Mouse (Mus musculus) neural tube, embryonic 15.5 days (tissue): Measurements from ENCODE around the gene Zfp281. TPM values are rescaled to one million over a fixed set of nuclear protein-coding genes. Genes with fewer than 3 reads are reported as not detected.

Experiments used
- ATAC-seq: fragments of 200-750 bp; cut with Nextera tagmentation; 2 replicates; pipeline ENCODE4 v1.8.0; 2017; ENCODE audit warnings: mild to moderate bottlenecking, moderate TSS enrichment, moderate library complexity; ENCODE audit not compliant: low FRiP score
- H3K27ac ChIP-seq: fragments of 300-500 bp; sonication (generic); replicated peaks from 2 replicates; pipeline ENCODE4 v1.5.1; 2015; ENCODE audit warnings: mild to moderate bottlenecking, inconsistent platforms
- H3K27me3 ChIP-seq: fragments of 300-500 bp; sonication (generic); replicated peaks from 2 replicates; pipeline ENCODE4 v1.6.1; 2015; ENCODE audit warnings: inconsistent platforms
- H3K36me3 ChIP-seq: fragments of 300-500 bp; sonication (generic); 2 replicates; pipeline ENCODE4 v1.6.1; 2015; ENCODE audit warnings: inconsistent platforms
- H3K4me1 ChIP-seq: fragments of 300-500 bp; sonication (generic); 2 replicates; pipeline ENCODE4 v1.6.1; 2015; ENCODE audit warnings: inconsistent platforms
- H3K4me2 ChIP-seq: fragments of 300-500 bp; sonication (generic); 2 replicates; pipeline ENCODE4 v1.6.1; 2015; ENCODE audit warnings: inconsistent platforms, mild to moderate bottlenecking, moderate library complexity
- H3K4me3 ChIP-seq: fragments of 300-500 bp; sonication (generic); replicated peaks from 2 replicates; pipeline ENCODE4 v1.5.1; 2015; ENCODE audit warnings: mild to moderate bottlenecking, inconsistent platforms
- H3K9ac ChIP-seq: fragments of 300-500 bp; sonication (generic); replicated peaks from 2 replicates; pipeline ENCODE4 v1.6.1; 2015; ENCODE audit warnings: mild to moderate bottlenecking, inconsistent platforms
- H3K9me3 ChIP-seq: fragments of 300-500 bp; sonication (generic); replicated peaks from 2 replicates; pipeline ENCODE4 v1.6.1; 2016; ENCODE audit warnings: inconsistent platforms
- WGBS: fragments of 180-500 bp; shearing (Covaris S2); methylation state at CpG from one replicate; pipeline ENCODE4 v1.1.7; 2015; ENCODE audit warnings: mixed read lengths; 5-methylcytosine and 5-hydroxymethylcytosine counted together
- polyA plus RNA-seq: library from polyadenylated mRNA; unstranded; fragments of >200 nt; fragmentation: Nextera tagmentation; extraction: Ambion mirVana; gene quantifications from 2 replicates; pipeline ENCODE4 v1.2.1, GENCODE M21; 2015

The Zfp281 gene
- polyA plus RNA-seq, 1 experiment from 2014 or later = 17.2 TPM

GRCm38 (mm10) chr1:136639221-136639620, 14.5 kb downstream of the Zfp281 start:
- Histone ChIP-seq H3K9ac (no peak overlapping the region), H3K9me3 (no peaks in the 10 kb centered on the region), H3K27ac (no peak overlapping the region), H3K4me3 (no peak overlapping the region), H3K36me3 (no peaks in the 10 kb centered on the region), H3K4me1 (no peaks in the 10 kb centered on the region), H3K4me2 (no peak overlapping the region), H3K27me3 (no peaks in the 10 kb centered on the region)
- 89% methylated on average over 2 of the region's 2 CpGs for WGBS
- ATAC-seq = no peak

- no peak overlapping the region for H3K27ac ChIP-seq
- no peaks in the 10 kb centered on the region for H3K9me3 ChIP-seq
- no peaks in the 10 kb centered on the region for H3K4me1 ChIP-seq
- WGBS = 86% methylated on average over 3 of the region's 3 CpGs
- H3K9ac ChIP-seq = no peak overlapping the region
- H3K27me3 ChIP-seq = no peaks in the 10 kb centered on the region
- no peaks in the 10 kb centered on the region for H3K36me3 ChIP-seq
- H3K4me3 ChIP-seq = no peak overlapping the region
- H3K4me2 ChIP-seq = no peak overlapping the region
- no peak for ATAC-seq
Measured at GRCm38 (mm10) chr1:136642701-136643100, 18.0 kb downstream of the Zfp281 start.

- WGBS = 59% methylated on average over 4 of the region's 4 CpGs
- H3K9ac ChIP-seq = no peak overlapping the region
- H3K9me3 ChIP-seq = no peaks in the 10 kb centered on the region
- H3K4me3 ChIP-seq = no peak overlapping the region
- no peak overlapping the region for H3K4me2 ChIP-seq
- H3K36me3 ChIP-seq = no peaks in the 10 kb centered on the region
- H3K27me3 ChIP-seq = no peaks in the 10 kb centered on the region
- H3K4me1 ChIP-seq = no peaks in the 10 kb centered on the region
- ATAC-seq = no peak
- no peak overlapping the region for H3K27ac ChIP-seq
Measured at GRCm38 (mm10) chr1:136644486-136644885, 19.8 kb downstream of the Zfp281 start.

- H3K27me3 ChIP-seq = no peaks in the 10 kb centered on the region
Measured at GRCm38 (mm10) chr1:136645849-136646625, 21.3 kb downstream of the Zfp281 start.

GRCm38 (mm10) chr1:136652066-136652465, 27.4 kb downstream of the Zfp281 start:
- H3K9ac ChIP-seq = no peak overlapping the region
- H3K27me3 ChIP-seq = no peaks in the 10 kb centered on the region
- whole genome bisulfite sequencing = 90% methylated on average over 3 of the region's 3 CpGs
- H3K4me1 ChIP-seq = no peaks in the 10 kb centered on the region
- H3K4me2 ChIP-seq = no peak overlapping the region
- H3K36me3 ChIP-seq = no peaks in the 10 kb centered on the region
- no peak overlapping the region for H3K27ac ChIP-seq
- H3K9me3 ChIP-seq = no peaks in the 10 kb centered on the region
- ATAC-seq = no peak
- H3K4me3 ChIP-seq = no peak overlapping the region

More at GRCm38 (mm10) chr1:136645849-136646625, 21.3 kb downstream of the Zfp281 start:
- H3K9ac ChIP-seq = no peak overlapping the region
- H3K4me1 ChIP-seq = no peaks in the 10 kb centered on the region
- H3K4me3 ChIP-seq = no peak overlapping the region
- no peaks in the 10 kb centered on the region for H3K36me3 ChIP-seq
- no peak overlapping the region for H3K27ac ChIP-seq
- no peak overlapping the region for H3K4me2 ChIP-seq
- H3K9me3 ChIP-seq = no peaks in the 10 kb centered on the region
- ATAC-seq = no peak
- 91% methylated on average over 8 of the region's 8 CpGs for WGBS

GRCm38 (mm10) chr1:136653526-136653925, 28.8 kb downstream of the Zfp281 start:
- H3K27ac ChIP-seq = no peak overlapping the region
- no peak for ATAC-seq
- H3K4me2 ChIP-seq = no peak overlapping the region
- no peak overlapping the region for H3K4me3 ChIP-seq
- H3K27me3 ChIP-seq = no peaks in the 10 kb centered on the region
- no peak overlapping the region for H3K9ac ChIP-seq
- no peaks in the 10 kb centered on the region for H3K9me3 ChIP-seq
- H3K36me3 ChIP-seq = no peaks in the 10 kb centered on the region
- 87% methylated on average over 8 of the region's 8 CpGs for WGBS
- H3K4me1 ChIP-seq = no peaks in the 10 kb centered on the region

GRCm38 (mm10) chr1:136654385-136654784, 29.7 kb downstream of the Zfp281 start:
- Histone ChIP-seq H3K27ac (no peak overlapping the region), H3K27me3 (no peaks in the 10 kb centered on the region), H3K36me3 (no peaks in the 10 kb centered on the region), H3K4me3 (no peak overlapping the region), H3K9ac (no peak overlapping the region), H3K4me1 (no peaks in the 10 kb centered on the region), H3K4me2 (no peak overlapping the region), H3K9me3 (no peaks in the 10 kb centered on the region)
- no peak for ATAC-seq
- WGBS = 39% methylated on average over 11 of the region's 11 CpGs

- WGBS = 82% methylated on average over 7 of the region's 7 CpGs
- no peak overlapping the region for H3K4me3 ChIP-seq
Measured at GRCm38 (mm10) chr1:136656619-136657018, 31.9 kb downstream of the Zfp281 start.

GRCm38 (mm10) chr1:136658456-136659227, 33.9 kb downstream of the Zfp281 start:
- H3K9me3 ChIP-seq = no peaks in the 10 kb centered on the region
- peaks cover 10% of the 10 kb centered on the region for H3K4me1 ChIP-seq
- H3K27me3 ChIP-seq = no peaks in the 10 kb centered on the region
- no peaks in the 10 kb centered on the region for H3K36me3 ChIP-seq
- 88% methylated on average over 13 of the region's 13 CpGs for WGBS
- H3K4me2 ChIP-seq = no peak overlapping the region
- H3K4me3 ChIP-seq = no peak overlapping the region
- H3K27ac ChIP-seq = no peak overlapping the region
- H3K9ac ChIP-seq = no peak overlapping the region
- ATAC-seq = no peak

More at GRCm38 (mm10) chr1:136656619-136657018, 31.9 kb downstream of the Zfp281 start:
- Histone ChIP-seq H3K36me3 (no peaks in the 10 kb centered on the region), H3K4me1 (peaks cover 2% of the 10 kb centered on the region; the same call in 1 of the 2 replicates), H3K27me3 (no peaks in the 10 kb centered on the region), H3K9me3 (no peaks in the 10 kb centered on the region), H3K27ac (no peak overlapping the region), H3K9ac (no peak overlapping the region), H3K4me2 (no peak overlapping the region)
- no peak for ATAC-seq

GRCm38 (mm10) chr1:136659337-136659736, 34.6 kb downstream of the Zfp281 start:
- 92% methylated on average over 9 of the region's 9 CpGs for WGBS

GRCm38 (mm10) chr1:136659917-136660316, 35.2 kb downstream of the Zfp281 start:
- Histone ChIP-seq H3K4me2 (no peak overlapping the region), H3K4me3 (no peak overlapping the region), H3K27me3 (no peaks in the 10 kb centered on the region), H3K4me1 (peaks cover 10% of the 10 kb centered on the region), H3K27ac (no peak overlapping the region), H3K9ac (no peak overlapping the region), H3K36me3 (no peaks in the 10 kb centered on the region), H3K9me3 (no peaks in the 10 kb centered on the region)
- 78% methylated on average over 9 of the region's 9 CpGs for WGBS
- no peak for ATAC-seq

More at GRCm38 (mm10) chr1:136659337-136659736, 34.6 kb downstream of the Zfp281 start:
- no peaks in the 10 kb centered on the region for H3K36me3 ChIP-seq
- H3K27ac ChIP-seq = no peak overlapping the region
- no peaks in the 10 kb centered on the region for H3K9me3 ChIP-seq
- H3K9ac ChIP-seq = no peak overlapping the region
- H3K4me1 ChIP-seq = peaks cover 10% of the 10 kb centered on the region
- H3K4me2 ChIP-seq = no peak overlapping the region
- H3K4me3 ChIP-seq = no peak overlapping the region
- no peak for ATAC-seq
- no peaks in the 10 kb centered on the region for H3K27me3 ChIP-seq

- Histone ChIP-seq H3K27ac (no peak overlapping the region), H3K9ac (no peak overlapping the region), H3K4me3 (no peak overlapping the region), H3K4me2 (no peak overlapping the region), H3K4me1 (peaks cover 10% of the 10 kb centered on the region), H3K36me3 (no peaks in the 10 kb centered on the region), H3K9me3 (no peaks in the 10 kb centered on the region), H3K27me3 (no peaks in the 10 kb centered on the region)
- 42% methylated on average over 9 of the region's 9 CpGs for WGBS
- ATAC-seq = no peak
Measured at GRCm38 (mm10) chr1:136661511-136661910, 36.8 kb downstream of the Zfp281 start.
